Mouse (Mus musculus) pancreas, adult 10 weeks (tissue): ENCODE results near the gene Olfr1231. TPM values are rescaled to one million over a fixed set of nuclear protein-coding genes. Genes with fewer than 3 reads are reported as not detected.

Experiments
- polyA plus RNA-seq: library from polyadenylated mRNA; stranded (reverse); fragments of 350-450 nt; fragmentation: Illumina TruSeq; extraction: RNeasy Lipid Tissue Mini Kit (QIAGEN cat#74804); gene quantifications from one replicate; pipeline ENCODE4 v1.2.3, GENCODE M21; 2015; ENCODE audit warnings: low read depth, low replicate concordance; ENCODE audit not compliant: insufficient read depth

Gene Olfr1231
- polyA plus RNA-seq = not detected

GRCm38 (mm10) chr2:89306974-89307373 lies at the start of gene Olfr1231:
Gene Olfr1231 (minus strand): TSS chr2:89307074.

DNA sequence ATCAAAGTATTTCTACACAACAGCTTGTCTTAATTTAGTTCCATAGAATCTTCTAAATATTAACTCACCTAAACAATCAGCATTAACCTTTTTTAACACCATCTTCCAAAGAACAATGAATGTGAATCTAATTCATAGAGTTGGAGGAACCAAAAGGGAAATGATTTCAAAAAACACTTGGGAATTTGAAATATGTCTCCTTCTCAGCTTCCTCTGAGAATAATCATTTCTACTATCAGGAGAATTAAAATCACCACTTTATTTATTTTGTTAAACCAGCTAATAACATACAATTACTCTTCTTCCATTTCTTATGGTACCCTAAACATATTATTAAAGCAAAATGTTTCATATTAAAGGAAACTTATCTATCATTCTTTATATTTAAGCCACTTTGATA lies 35.4 kb upstream of the Olfr1231 start, which contains the start of gene Olfr1233:
TSS of gene Olfr1233 (minus strand) at position 101 of the 400 bp plus-strand sequence.

DNA sequence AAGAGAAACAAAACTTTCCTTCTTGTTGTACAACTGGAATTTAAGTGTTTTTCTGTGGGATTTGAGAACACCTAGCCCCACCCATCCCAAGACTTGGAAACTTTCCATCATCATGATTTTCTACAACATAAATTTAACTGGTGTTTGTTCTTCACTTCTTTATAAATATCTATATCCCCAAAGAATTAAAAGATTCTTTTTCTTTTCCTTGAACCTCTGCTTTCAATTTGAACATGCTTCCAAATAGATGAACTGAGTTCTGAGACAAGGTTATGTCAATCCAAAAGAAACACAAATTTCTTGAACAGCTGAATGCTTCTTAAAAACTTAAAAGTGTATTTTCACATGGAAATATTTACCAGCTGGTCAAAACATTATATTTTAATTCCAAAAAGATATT lies 22.7 kb upstream of the Olfr1231 start, which contains the start of gene Olfr1232:
TSS of gene Olfr1232 (minus strand) at position 101 of the 400 bp plus-strand sequence.

DNA sequence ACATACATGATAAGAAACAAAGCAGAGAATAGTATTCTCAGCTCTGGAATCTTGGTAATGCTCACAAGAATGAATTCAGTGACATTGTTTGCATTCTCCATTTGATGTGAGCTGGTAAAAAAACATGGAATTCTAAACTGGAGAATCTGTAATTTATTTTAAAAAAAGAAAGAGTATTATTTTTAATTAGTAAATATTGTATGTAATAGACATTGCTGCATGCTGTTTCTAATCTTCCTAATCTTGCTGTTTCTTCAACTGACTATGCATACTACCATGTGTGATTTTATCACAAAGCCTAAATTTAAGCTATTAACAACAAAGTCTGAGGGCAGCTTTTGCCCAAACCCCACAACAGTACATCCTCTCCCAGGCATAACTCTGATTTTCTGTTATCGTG lies 9.7 kb downstream of the Olfr1231 start, which contains the start of gene Olfr1230:
TSS of gene Olfr1230 (minus strand) at position 101 of the 400 bp plus-strand sequence.

GRCm38 (mm10) chr2:89287914-89288313 lies 19.0 kb downstream of the Olfr1231 start, which contains the start of gene Olfr1229:
Gene Olfr1229 (minus strand): TSS chr2:89288014.

GRCm38 (mm10) chr2:89253962-89254361 lies 52.9 kb downstream of the Olfr1231 start, which contains the start of gene Olfr1228:
Gene Olfr1228 (minus strand): TSS chr2:89254062.

Other genes with a start within 250 kb of the Olfr1231 start
- gene Olfr1218, start 245.9 kb downstream of the Olfr1231 start, polyA plus RNA-seq = not detected
- not detected for gene Olfr1219, start 223.6 kb downstream of the Olfr1231 start, polyA plus RNA-seq
- not detected for gene Olfr1220, start 200.2 kb downstream of the Olfr1231 start, polyA plus RNA-seq
- not detected for gene Olfr1221, start 189.8 kb downstream of the Olfr1231 start, polyA plus RNA-seq
- not detected for gene Olfr1222, start 174.0 kb downstream of the Olfr1231 start, polyA plus RNA-seq
- gene Olfr1223, start 155.5 kb downstream of the Olfr1231 start, polyA plus RNA-seq = not detected
- not detected for gene Olfr1224-ps1, start 143.0 kb downstream of the Olfr1231 start, polyA plus RNA-seq
- not detected for gene Olfr1225, start 132.4 kb downstream of the Olfr1231 start, polyA plus RNA-seq
- not detected for gene Olfr1226, start 107.0 kb downstream of the Olfr1231 start, polyA plus RNA-seq
- not detected for gene Olfr1228, start 53.0 kb downstream of the Olfr1231 start, polyA plus RNA-seq
- gene Olfr1229, start 19.1 kb downstream of the Olfr1231 start, polyA plus RNA-seq = not detected
- gene Olfr1230, start 9.8 kb downstream of the Olfr1231 start, polyA plus RNA-seq = not detected
- gene Olfr1232, start 22.6 kb upstream of the Olfr1231 start, polyA plus RNA-seq = not detected
- gene Olfr1233, start 35.3 kb upstream of the Olfr1231 start, polyA plus RNA-seq = not detected
- not detected for gene Olfr1234, start 57.8 kb upstream of the Olfr1231 start, polyA plus RNA-seq
- gene Olfr1238, start 102.6 kb upstream of the Olfr1231 start, polyA plus RNA-seq = not detected
- not detected for gene Olfr1239, start 113.3 kb upstream of the Olfr1231 start, polyA plus RNA-seq
- gene Olfr1240, start 135.9 kb upstream of the Olfr1231 start, polyA plus RNA-seq = not detected
- not detected for gene Olfr1241, start 180.1 kb upstream of the Olfr1231 start, polyA plus RNA-seq
- gene Olfr1242, start 191.3 kb upstream of the Olfr1231 start, polyA plus RNA-seq = not detected
- not detected for gene Olfr1243, start 224.4 kb upstream of the Olfr1231 start, polyA plus RNA-seq